Mouse (Mus musculus): ENCODE data around the gene Mall.

GRCm38 (mm10) chr2:127757171-127757570 lies 27.4 kb upstream of the Mall start:
- TF ChIP-seq CTCF (IDR thresholded peaks at IDR 0.05; ENCODE audit: low read depth, low read length) = no peak
- TF ChIP-seq GATA2 (IDR thresholded peaks at IDR 0.05; ENCODE audit: borderline replicate concordance, low read depth, low read length) = no peak
- no peak for TF ChIP-seq POLR2AphosphoS5 (IDR thresholded peaks at IDR 0.05; ENCODE audit: insufficient replicate concordance, low read depth, low read length)
- no peak for TF ChIP-seq TAL1 (conservative IDR thresholded peaks at IDR 0.05; ENCODE audit: low read depth, low read length)
- no peak for TF ChIP-seq GATA1 (IDR thresholded peaks at IDR 0.05; ENCODE audit: borderline replicate concordance, low read length)

All from G1E (cell line).